Mouse (Mus musculus) induced T-regulatory cell, adult 2 months (primary cell): Measurements from ENCODE around the gene Mcm9.
"Not testable (repeated sequence)": the region's sequence is repeated elsewhere in the genome, so short reads cannot be mapped to it uniquely, and the experiment has no call there.

ENCODE experiments used
- DNase-seq: peaks from one replicate; pipeline ENCODE4 v3.0.0-alpha.2; 2012; ENCODE audit warnings: low read depth

Mcm9 gene

DNA sequence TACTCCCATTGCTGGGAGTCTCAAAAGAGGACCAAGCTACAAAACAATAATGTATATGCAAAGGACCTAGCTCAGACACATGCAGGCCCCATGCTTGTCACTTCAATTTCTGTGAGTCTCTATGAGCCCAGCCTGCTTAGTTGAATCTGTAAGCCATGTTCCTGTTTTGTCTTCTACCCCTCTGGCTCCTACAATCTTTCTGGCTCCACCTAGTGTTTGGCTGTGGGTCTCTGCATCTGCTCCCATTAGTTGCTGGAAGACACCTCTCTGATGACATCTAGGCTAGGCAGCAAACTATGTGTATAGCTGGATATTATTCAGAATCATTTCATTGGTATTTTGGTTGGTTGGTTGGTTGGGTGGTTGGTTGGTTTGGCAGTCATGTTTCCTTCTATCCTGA is 130.7 kb downstream of the Mcm9 start:
- peak; percentile 48 for DNase-seq

DNA sequence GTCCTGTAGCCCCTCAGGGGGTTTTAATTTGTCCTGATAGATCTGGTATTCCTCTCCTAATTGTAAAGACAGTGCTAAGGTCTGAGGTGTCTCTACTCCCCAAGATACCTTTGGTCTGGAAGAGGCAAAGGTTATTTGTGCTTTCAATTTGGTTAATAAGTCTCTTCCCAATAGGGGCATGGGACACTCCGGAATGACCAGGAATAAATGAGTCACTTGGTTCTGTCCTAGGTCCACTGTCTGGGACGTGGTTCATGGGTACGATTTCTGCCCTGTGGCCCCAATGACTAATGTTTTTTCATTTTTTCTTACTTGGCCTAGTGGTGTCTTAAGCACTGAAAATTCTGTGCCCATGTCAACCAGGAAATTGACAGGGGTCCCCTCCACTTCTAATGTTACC is 134.9 kb downstream of the Mcm9 start:
- not testable (repeated sequence) for DNase-seq

DNA sequence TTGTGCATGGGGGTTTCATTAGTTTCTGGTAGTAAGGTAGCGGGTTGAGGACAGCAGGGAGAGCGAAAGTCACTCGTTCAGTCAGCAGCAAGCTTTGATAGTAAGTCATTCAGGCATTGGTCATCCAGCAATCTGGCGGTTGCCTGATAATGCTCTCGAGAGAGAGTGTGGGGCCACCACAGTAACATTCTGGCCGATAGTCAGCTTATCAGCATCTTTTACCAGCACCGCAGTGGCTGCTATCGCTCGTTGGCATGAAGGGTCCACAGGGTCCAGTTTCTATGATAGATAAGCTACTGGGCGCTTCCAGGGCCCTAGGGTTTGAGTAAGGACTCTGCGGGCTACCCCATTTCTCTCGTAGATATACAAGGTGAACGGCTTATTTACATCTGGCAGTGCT is 136.3 kb downstream of the Mcm9 start:
- no peak for DNase-seq
